Mouse (Mus musculus): ENCODE measurements at regions not wholly inside any gene's neighbourhood (a gene's known extent, or its start where the extent isn't known, plus 50 kb on each side); places are given as distances from the start of the nearest gene placed in this dataset.

GRCm38 (mm10) chr2:117852442-117852841 lies 259.2 kb upstream of the Thbs1 start:
- TF ChIP-seq CTCF (IDR thresholded peaks at IDR 0.05; ENCODE audit: extremely low read depth, insufficient read depth, low read length) (no peak), POLR2A (IDR thresholded peaks at IDR 0.05; ENCODE audit: extremely low read depth, insufficient read depth, low read length) (no peak)
